Mouse (Mus musculus): ENCODE data around the gene Gabrb3.
A peak's percentile ranks its signal among the peaks of the same experiment; 100 is the strongest.

Gene Gabrb3

DNA sequence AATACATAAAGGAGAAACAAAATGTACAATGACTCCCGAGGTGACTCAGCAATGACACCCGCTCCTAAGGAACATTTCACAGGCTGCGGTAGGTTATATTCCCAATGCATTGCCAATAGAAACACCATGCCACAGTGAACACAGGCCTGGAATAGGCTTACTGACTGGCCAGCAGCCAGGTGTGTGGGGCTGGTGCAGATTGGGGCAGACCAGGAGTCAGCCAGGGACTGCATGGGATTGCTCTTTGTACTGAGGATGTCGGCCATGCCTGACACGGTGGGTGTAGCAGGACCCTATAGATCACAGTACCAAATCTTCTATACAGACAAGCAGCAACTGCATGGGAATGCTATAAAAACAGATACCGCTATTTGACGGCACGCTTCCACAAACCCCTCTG lies 110.5 kb downstream of the Gabrb3 start:
- no peak for DNase-seq (ENCODE audit: low read depth, low spot score)

DNA sequence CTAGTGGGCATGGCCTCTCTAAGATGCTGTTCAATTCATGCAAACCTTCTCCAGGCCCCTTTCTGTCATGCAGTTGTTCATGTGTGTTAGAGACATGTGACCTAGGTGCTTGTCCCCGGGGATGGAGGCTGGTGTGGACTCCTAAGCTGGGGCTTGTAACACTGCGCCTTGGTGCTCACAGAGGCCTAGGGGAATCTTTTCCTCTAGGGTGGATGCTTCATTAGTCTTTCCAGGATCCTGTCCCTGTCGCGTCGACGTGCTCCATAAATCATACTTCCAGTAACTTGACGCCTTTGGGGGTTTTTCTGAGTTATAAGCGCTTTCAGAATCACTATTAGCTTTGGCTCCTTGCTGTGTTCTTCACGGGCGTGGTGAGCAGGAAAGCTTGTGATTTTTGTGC lies 113.2 kb downstream of the Gabrb3 start:
- no peak for DNase-seq (ENCODE audit: low read depth, low spot score)

DNA sequence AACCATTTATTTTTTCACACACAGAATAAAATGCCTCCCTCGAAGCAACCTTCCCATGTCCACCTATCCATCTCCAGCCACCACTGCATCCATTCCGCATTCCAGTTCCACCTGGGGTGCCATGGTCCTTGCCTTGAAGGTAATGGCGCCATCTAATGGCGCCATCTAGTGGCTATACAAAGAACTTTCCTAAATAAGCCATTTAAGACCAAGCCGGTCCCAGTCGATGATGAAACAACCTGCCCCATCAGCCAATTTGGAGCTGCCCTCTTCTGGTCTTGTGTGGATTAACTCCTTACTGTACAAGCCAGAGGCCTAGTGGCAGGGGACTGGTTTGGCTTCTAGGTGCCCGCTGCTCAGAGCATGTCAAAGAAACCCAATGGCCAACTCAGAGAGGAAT lies 119.1 kb downstream of the Gabrb3 start:
- no peak for DNase-seq (ENCODE audit: low read depth, low spot score)

DNA sequence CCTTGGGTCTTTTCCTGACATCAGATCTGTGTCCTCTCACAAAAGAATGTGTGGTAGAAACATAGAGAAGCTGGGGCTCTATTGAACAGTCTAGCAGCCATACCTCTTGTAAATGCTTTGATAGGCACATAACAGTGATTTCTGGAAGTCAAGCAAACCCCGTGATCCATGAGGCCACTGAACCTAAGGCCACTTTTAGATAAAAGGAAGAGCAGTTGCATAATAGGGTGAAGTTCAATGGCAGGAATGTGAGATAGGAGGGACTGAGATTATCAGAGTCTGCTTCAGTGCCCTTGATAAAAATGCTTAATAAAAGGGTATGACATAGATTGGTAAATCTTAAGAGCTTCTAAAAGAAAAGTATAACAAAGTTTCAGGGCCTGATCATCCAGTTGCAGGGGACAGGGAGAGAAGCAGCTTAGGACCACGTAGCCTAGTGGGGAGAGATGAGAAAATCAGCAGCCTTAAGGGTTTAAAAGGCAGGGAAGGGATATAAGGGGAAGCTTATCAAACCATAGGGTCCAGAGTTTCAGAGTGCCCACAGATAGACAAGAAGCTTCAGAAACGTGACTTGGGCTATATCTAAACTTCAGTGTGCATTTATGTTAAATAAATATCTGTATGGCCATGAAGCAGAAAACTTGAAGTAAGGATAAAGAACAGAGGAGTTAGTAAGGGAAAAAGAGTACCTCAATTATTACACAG lies 141.4 kb downstream of the Gabrb3 start:
- DNase-seq (ENCODE audit: low read depth, low spot score): no peak

DNA sequence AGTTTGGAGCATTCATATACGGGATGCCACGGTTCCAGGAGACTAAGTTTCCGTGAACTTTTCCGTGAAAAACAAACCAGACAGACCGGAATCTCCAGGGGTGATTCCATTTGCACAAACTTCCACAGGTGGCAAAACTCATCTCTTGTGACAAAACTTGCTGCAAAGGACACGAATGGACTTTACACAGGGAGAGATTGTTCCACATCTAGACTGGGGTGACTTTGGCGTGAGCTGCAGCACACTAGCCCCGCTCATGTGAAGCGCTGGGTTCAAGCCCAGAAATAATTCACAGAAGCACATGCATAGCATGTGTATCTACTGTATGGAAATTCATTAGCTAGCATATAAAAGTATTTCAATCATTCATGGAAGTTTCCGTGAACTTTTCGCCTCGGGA lies 144.9 kb downstream of the Gabrb3 start:
- no peak for DNase-seq (ENCODE audit: low read depth, low spot score)

DNA sequence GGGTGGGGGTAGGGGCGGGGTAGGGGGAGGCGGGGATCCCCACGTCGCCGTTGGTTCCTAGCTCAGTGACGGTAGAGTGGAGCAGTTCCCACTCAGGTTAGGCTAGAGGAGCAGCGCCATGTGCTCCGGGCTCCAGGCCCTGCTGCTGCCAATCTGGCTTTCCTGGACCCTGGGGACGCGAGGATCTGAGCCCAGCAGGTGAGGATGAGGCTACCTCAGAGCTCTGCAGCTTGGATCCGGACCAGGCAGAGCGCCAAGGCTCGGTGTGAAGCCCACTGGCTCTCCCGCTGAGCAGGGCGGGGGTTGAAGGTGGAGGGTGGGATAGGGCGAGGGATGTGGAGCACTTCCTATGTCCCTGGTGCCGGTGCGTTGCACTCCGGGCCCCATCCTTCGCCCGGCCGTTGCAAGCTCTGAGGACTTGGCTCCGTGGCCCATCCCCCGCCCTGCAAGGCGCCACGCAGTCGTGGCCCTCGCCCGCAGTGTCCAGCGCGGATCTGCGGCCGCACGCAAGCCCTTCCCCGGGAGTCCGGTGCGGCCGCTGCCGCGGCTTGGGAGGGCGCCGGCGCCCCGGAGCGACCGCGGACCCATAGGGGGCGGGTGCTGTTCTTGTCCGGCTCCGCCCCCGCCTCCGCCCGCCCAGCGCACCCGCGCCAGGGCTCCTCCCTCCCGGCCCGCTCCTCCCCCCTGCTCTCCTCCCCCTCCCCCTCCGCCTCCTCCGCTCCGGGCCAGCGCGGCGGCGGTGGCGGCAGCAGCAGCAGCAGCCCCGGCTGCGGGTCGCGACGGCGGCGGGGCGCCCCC lies 171.2 kb downstream of the Gabrb3 start:
- DNase-seq (ENCODE audit: low read depth, low spot score): no peak

DNA sequence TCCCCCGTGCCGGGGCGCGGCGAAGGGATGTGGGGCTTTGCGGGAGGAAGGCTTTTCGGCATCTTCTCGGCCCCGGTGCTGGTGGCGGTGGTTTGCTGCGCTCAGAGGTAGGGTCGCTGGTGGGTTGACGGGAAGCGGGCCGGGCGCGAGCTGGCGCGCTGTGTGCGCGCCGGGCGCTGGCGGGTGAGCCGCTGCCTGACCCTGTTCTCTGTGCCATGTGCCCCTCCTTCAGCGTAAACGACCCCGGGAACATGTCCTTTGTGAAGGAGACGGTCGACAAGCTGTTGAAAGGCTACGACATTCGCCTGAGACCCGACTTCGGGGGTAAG lies 171.7 kb downstream of the Gabrb3 start:
- no peak for DNase-seq (ENCODE audit: low read depth, low spot score)

DNA sequence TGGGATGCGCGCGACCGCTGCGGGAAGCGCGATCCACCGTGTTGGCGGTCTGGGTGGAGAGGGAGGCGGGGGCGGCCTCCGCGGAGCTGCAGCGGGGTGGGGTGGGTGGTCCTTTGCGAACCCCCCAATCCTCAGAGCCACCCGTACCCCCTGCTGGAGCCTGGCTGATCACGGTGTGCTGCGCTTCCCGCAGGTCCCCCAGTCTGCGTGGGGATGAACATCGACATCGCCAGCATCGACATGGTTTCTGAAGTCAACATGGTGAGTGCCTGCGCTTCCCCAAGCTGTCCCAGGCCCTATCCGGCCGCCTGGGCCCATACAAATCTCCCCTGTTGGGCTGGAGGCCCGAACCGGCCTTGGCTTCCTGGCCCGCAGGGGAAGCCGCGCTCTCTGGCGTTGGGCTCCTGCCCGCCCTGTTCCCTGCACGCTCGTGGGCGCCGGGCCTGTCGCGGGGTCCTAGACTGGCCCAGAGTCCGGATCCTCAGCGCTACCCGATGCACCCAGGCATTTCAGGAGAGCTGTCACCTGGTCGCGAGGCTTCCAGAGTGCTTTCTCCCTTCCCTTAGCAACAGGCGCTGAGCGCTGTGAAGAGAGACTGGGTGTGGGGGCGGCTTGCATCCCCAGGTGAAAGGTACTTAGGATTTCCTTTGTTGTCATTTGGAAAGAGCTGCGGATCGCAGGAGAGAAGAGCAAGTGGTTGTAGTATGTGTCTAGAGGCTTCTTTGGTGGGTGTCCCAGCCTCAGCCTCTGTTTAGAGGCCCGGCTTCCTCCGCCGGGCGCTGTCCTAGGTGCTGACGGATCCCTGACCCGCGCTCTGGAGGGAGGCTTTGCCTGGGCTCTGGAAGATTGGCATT lies 172.3 kb downstream of the Gabrb3 start:
- DNase-seq (ENCODE audit: low read depth, low spot score): no peak

DNA sequence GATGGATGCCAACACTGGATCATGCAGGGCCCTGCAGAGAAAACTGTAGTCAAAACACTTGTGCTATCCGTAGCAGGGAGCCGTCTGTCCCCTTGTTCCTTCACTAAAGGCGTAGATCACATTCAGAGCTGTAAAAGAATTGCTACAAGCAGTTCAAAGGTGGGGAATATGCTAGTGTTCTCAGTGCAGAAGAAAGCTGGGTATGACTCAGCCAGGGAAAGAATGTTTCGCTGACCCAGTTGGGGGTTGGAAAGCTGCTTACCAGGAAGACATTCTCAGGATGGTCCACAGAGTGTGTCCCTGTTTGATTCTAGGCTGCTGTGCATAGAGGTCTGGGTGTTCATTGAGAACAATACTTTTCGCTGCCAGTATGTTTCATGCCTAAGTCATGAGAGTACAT lies 177.8 kb downstream of the Gabrb3 start:
- no peak for DNase-seq (ENCODE audit: low read depth, low spot score)

DNA sequence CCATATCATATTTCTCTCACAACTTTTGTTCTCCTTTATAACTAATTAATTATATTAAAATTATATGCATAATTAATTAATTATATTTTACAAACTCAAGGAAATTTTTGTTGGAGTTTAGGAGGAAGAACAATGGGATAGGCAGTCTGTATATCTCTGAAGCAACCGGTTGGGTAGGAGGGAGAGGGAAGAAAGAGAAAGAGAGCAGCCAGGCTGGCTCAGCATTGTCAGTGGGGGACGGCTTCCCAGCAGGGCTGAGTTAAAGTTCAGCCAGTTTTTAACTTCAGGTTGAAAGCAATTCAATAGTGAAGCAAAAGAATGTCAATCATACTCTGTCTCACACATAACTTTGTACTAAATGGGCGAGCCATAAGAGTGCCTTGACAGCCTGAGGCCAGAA lies 199.2 kb downstream of the Gabrb3 start:
- DNase-seq (ENCODE audit: low read depth, low spot score): no peak

DNA sequence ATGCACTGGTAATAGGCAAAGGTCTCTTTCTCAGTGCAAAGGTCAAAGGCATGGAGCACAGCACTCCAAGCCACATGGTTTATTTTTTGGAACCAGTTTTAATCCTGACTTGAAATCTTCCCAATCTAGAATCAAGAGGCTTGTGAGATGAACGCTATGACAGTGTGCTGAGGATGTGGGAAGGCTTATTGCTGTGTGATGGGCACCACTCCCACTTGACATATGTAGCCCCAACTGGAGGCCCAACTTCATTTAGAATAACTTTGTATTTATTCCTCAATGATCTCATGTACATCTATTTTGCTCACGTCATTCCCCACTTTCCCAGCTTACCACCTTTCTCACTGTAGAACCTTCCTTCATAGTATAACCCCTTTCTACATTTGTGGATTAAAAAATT lies 200.5 kb downstream of the Gabrb3 start:
- no peak for DNase-seq (ENCODE audit: low read depth, low spot score)

DNA sequence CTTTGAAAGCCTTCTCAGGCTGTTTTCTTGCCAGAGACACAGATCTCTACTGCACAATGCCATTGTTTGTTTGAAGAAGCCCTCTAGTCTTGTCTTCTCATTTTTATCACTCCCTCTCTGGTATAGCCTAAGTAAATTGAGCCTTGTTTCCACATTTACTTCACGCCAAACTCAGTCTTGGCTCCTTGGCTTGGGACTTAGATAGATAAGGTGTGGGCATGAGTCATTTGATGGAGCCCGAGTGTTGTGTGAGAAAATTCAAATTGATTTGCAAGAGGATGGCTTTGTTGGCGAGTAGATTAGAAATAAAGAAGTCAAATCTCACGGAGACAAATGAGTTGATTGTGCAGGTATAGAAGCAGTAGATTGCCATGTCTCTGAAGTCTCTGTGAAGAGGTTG lies 204.2 kb downstream of the Gabrb3 start:
- no peak for DNase-seq (ENCODE audit: low read depth, low spot score)

DNA sequence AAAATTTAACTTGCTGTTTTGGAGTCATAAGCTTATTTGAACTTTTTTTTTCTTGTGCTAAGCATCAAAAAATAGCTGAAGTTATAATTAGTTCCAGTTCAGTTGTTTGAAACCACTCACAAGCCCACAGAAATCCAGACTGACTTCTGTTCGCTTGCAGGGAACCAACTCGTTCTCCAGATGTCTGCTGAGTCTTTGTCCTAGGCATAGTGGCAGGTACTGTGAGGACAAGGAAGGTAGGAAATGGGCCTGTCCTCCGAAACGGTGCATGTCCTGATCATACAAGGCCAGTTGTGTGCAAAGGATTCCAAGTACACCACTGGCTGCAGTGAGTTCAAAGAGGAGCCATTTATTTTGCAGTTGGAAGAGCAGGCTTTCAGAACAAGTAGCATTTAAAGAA lies 215.5 kb downstream of the Gabrb3 start:
- DNase-seq (ENCODE audit: low read depth, low spot score): no peak

DNA sequence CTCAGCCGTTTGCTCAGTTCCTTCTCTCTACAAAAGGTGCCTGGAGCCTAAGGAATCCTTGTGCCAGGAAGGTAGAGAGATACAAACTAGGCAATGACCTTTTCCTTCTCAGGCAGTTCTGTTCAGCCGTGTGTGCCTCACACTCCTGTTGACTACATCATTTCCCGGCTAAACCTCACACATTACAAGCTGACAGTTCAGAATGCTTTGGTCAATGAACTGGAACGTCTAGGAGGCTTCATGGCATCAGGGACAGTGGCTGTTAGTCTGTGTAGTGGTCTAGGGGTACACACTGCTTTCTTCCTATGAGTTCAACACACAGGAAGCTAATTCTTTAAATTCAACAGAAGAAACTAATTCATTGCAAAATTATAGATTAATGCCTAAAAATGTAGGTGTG lies 216.2 kb downstream of the Gabrb3 start:
- DNase-seq (ENCODE audit: low read depth, low spot score): no peak

DNA sequence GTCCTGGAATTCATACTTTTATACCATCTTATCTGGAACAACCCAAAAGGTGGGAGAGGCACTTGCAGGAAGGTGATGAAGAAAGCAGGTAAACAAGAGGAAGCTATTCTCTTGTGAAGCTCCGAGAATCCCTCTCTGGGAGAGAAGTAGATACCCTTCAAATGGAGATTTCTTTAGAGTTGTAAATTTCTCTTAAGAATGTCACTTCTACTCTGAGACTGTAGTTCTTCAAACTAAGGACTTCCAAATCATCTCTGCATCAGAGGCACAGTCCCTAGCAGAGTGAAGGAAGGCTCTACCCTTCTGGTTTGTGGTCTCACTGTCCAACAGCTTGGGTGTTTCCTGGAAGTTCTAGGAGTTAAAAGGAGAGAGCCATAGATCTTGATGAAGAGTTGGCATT lies 221.3 kb downstream of the Gabrb3 start:
- DNase-seq (ENCODE audit: low read depth, low spot score): no peak

DNA sequence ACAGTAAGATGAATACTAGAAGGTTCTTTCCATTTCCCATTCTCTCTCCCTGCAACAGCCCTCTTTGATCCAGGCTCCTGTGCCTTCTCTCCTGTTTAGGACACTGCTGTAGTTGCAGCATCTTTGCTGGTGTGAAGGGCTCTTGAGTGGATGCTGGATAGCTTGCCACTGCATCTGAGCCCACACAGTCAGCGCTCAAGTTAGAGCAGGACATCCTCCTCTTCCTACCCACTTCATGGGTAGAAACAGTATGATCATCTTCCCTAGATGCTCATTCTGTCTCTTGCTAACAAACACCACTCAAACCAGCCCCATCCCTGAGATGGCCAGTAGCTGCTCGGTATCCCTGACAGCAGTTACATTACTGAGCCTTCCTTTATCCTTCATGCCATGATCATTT lies 227.9 kb downstream of the Gabrb3 start:
- DNase-seq (ENCODE audit: low read depth, low spot score): no peak

DNA sequence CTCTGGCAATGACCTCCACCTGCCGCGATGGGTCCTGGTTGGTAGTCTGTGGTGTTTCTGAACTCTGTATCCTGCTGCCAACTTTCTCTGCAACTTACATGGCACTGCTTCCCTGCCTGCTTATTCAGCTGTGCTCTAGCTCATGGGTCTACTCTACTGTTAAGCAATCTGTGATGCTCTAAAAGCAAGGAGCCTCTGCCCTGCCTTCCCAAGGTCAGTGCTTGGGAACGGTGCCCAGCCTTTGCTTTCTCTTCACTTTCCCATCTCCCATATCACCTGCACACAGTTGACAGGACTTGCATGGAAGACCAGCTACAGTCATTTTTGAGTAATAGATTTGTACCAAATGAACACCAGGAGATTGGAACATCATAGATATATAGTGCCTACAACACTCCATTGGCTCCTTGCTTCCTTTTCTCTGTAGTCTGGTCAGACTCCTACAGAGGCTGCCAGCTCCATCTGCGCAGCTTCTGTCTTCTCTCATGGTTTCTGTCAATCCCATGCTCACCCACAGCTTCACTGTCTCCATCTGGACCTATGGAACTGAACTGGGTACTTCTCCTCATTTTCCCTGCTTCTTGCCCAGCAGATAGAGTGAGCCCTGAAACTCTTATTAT lies 228.8 kb downstream of the Gabrb3 start:
- no peak for DNase-seq (ENCODE audit: low read depth, low spot score)

DNA sequence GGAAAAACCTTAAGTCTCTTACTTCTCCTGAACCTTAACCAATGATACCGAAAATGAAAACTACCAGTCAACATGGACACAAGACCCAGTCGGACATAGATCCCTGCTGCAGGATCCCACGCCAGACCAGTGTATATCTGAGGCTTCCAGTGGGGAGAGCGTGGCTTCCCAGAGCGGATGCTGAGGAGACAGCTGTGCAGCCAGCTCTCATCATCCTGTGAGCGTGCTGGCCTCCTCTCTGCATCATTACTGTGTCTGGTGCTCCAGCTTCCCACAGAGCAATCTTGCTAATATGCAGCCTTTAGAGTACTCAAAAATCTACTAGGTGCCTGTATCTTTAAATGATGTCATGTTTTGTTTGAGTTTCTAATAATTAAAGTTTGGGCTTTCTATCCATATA lies 257.9 kb downstream of the Gabrb3 start:
- no peak for DNase-seq (ENCODE audit: low read depth, low spot score)

DNA sequence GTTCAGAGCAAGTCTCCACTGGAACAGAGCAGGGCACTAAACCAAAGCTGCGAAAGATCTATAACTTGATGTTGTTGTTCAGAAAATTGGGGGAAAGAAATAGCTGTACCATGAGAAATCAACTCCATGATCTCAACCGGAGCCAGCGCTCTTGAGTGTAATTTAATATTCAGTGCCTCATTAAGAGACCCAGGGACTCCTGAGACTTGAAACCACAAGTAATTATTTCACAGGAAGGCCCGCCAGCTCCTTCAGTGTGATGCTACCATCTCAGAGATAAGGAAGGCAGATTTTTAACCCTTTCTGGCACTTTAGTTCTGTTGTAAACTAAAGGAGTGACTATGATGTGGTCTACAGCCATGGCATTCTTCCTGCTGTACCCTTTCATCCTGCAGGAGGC lies 270.3 kb downstream of the Gabrb3 start:
- DNase-seq (ENCODE audit: low read depth, low spot score): no peak

DNA sequence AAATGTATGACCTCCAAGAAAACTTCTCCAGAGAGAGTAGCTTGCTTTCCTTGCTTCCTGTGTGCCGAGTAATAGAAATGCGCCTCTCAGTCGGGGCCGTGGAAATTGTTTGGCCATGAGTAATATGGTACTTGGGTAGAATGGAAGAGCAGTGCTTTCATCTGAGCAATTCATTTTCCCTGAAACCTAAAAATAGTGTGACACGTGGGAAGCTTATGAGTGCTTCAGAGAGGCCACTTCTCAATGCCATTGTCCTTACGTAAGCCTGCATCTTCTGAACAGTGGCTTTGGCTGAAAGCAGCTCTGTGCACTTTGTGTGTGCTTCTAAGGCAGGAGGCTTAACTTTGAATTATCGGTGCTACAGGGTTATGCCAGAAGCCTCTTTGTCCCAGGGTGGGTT lies 280.9 kb downstream of the Gabrb3 start:
- DNase-seq (ENCODE audit: low read depth, low spot score): no peak

DNA sequence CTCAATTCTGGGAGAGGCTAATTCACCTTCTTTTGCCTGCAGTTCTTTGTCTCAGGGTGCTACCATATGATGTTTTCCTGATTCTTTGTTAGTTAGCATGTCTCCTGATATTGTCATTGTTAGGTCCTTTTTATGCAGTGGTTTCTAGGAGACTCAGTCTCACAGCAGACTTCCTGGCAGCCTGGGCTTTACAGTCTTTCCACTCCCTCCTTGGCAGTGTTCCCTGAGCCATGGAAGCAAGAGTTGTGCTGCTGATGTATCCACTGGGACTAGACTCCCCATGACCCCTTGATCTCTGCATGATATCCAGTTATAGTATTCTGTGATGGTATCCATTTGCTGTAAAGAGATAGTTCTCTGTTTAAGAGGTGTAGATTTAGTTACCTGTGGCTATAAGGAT lies 281.6 kb downstream of the Gabrb3 start:
- DNase-seq (ENCODE audit: low read depth, low spot score): no peak

DNA sequence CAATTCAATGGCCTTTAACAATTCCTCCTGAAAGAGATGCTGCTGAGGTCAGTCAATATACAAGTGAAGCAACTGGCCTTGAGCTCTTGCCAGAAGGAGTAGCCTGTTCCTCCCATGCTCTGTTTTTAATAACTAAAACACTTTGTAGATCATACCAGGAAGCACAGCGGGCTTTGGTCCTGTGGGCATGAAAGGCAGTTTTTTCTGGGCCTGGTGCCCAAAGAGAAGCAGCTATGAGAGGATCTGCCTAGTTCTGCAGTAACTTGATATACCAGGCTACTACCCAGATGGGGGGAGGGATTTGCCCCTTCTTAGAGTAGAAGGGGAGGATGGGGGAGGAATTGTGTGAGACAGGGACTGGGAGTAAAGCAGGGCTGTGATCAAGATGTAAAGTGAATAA lies 284.1 kb downstream of the Gabrb3 start:
- DNase-seq (ENCODE audit: low read depth, low spot score): peak; percentile 20
